Mouse (Mus musculus) T-cell, adult 66 days (primary cell): Measurements from ENCODE around the gene Mapk6. TPM values are rescaled to one million over a fixed set of nuclear protein-coding genes. Genes with fewer than 3 reads are reported as not detected.

Source experiments
- total RNA-seq, 2 experiments: library from RNA; stranded (reverse); gene quantifications; 3 replicates in 1 of 2; 4 replicates in 1 of 2; pipeline ENCODE4 v1.2.4; 2023

Gene Mapk6
- 10 to 100 TPM; 62.2 to 63.5 TPM for total RNA-seq

DNA sequence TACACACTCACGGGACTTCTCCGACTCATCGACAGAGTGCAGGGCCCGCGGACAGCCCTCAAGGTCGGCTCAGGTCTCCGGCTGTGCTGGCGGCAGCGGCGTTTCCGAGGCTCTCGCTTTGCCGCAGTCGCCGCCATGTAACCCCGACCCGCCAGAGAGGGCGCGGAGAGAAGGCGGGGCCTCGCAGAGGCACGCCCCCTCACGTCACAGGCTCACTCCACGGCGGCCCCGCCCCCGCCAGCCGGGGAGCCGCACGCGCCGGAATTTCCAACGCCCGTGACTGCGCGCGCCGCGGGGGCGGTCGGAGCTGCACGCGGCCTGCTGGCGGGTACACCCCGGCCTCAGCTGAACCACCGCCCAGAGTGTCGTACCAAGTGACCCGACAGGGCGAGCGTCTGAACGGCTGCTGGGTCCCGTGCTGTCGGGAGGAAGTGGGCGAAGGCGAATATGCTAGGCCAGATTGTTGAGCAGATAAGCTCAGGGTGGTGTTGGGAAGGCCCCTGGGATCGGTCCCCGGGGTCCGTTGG, at the start of gene Mapk6:
Gene Mapk6, minus strand, starts transcription at position 154 of the 527 bp plus-strand sequence.

DNA sequence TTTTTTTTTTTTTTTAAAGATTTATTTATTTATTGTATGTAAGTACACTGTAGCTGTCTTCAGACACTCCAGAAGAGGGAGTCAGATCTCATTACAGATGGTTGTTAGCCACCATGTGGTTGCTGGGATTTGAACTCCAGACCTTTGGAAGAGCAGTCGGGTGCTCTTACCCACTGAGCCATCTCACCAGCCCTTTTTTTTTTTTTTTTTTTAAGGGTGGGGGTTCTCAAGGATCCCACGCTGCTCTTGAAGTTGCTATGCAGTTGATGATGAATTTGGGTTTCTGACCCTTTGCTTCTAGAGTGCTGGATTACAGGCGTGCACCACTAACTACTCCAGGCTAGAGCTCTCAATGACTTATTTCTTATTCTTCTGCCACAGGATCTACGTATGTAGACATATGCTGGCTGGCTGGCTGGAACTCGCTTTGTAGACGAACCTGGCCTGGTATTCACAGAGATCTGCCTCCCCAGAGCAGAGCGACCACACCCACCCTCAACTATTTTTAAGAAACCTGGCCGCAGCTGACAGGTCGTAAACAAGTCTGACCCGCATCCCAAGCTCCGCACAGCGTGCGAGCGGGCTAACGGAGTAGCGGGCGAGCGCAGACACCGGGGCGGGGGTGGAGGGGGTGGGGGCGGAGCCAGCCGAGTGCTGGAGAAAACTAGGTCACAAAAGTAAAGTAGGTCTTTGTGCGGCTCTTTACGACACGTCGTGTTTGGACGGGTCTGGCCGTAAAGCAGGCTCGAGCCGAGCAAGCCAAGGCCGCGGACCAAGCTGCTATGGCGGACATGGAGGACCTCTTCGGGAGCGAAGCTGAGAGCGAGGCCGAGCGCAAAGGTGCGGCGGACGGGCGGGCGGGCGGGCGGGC, 31.2 kb upstream of the Mapk6 start, which contains the start of gene Leo1:
Gene Leo1, plus strand, starts transcription at position 729 of the 871 bp plus-strand sequence.

DNA sequence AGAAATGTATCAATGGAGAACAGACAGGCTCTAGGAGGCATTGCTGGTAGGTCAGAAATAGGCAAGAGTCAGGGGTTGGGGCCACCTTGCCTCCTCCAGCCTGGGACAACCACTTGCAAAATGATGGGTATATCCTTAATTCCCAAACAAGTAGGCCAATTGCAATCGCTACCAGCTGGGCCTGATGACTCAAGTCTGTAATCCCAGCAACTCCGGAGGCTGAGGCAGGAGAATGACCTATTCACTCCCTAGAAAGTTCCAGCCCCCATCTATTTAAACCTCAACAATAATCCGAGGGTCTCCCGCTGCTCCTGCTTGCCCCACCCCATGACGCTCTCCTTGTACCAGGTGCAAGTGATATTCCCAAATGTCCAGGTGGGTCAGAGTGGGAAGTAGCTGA, 62.3 kb downstream of the Mapk6 start, which contains the start of gene Bcl2l10:
Gene Bcl2l10, plus strand, starts transcription at position 301 of the 400 bp plus-strand sequence.

Other genes with a start within 250 kb of the Mapk6 start
- 1 to 10 TPM in 1 of 2 experiments, under 1 TPM in 1; 0.33 to 1.9 TPM for gene Myo5c, start 178.0 kb downstream of the Mapk6 start, total RNA-seq
- gene Gnb5, start 103.7 kb downstream of the Mapk6 start, total RNA-seq, result 1 to 10 TPM; 2.3 to 3.0 TPM
- gene Bcl2l10, start 62.2 kb downstream of the Mapk6 start, total RNA-seq, result not detected
- gene Leo1, start 31.5 kb upstream of the Mapk6 start, total RNA-seq, result 10 to 100 TPM; 19.4 to 20.8 TPM
- gene Tmod3, start 149.7 kb upstream of the Mapk6 start, total RNA-seq, result 100 to 1,000 TPM; 167 to 173 TPM
- not detected for gene Tmod2, start 201.3 kb upstream of the Mapk6 start, total RNA-seq
- 1 to 10 TPM; 5.6 to 6.1 TPM for gene Lysmd2, start 215.7 kb upstream of the Mapk6 start, total RNA-seq